Mouse (Mus musculus) heart, adult 9 months (tissue): Measurements from ENCODE around the gene Cacng7.
"Not testable (repeated sequence)": the region's sequence is repeated elsewhere in the genome, so short reads cannot be mapped to it uniquely, and the experiment has no call there.

Experiments
- DNase-seq, 2 experiments: peaks; one replicate each; pipeline ENCODE4 v3.0.0; 2022; ENCODE audit warnings: low spot score in 2 of 2

Gene Cacng7

GRCm38 (mm10) chr7:3332619-3333521 is at the start of gene Cacng7:
Gene Cacng7 (plus strand): TSS chr7:3332955.
- DNase-seq = peak in 1 of 2 experiments; percentile 16

- no peak for DNase-seq
Observed at GRCm38 (mm10) chr7:3283081-3283875, 49.5 kb upstream of the Cacng7 start.

- DNase-seq = no peak
Observed at GRCm38 (mm10) chr7:3284604-3285003, 48.2 kb upstream of the Cacng7 start.

- no peak for DNase-seq
Observed at GRCm38 (mm10) chr7:3286036-3286435, 46.7 kb upstream of the Cacng7 start.

GRCm38 (mm10) chr7:3287186-3287585 is 45.6 kb upstream of the Cacng7 start:
- no peak for DNase-seq

- DNase-seq = peak; percentile 87 to 89
Observed at GRCm38 (mm10) chr7:3288976-3289970, 43.5 kb upstream of the Cacng7 start, which contains the start of the genes Myadm and Prkcg. Gene Myadm (plus strand): TSS chr7:3289080. Gene Prkcg (plus strand): TSS chr7:3289179.

- peak; percentile 99 for DNase-seq
Observed at GRCm38 (mm10) chr7:3290257-3291033, 42.3 kb upstream of the Cacng7 start.

GRCm38 (mm10) chr7:3291197-3291596 is 41.6 kb upstream of the Cacng7 start:
- peak; percentile 67 to 76 for DNase-seq

GRCm38 (mm10) chr7:3291764-3292163 is 41.0 kb upstream of the Cacng7 start:
- no peak for DNase-seq

GRCm38 (mm10) chr7:3292271-3292670 is 40.5 kb upstream of the Cacng7 start:
- DNase-seq = not testable (repeated sequence)

- DNase-seq = peak; percentile 99
Observed at GRCm38 (mm10) chr7:3292791-3293190, 40.0 kb upstream of the Cacng7 start.

GRCm38 (mm10) chr7:3294794-3295193 is 38.0 kb upstream of the Cacng7 start:
- no peak for DNase-seq

GRCm38 (mm10) chr7:3295321-3296110 is 37.2 kb upstream of the Cacng7 start:
- no peak for DNase-seq

GRCm38 (mm10) chr7:3296711-3297110 is 36.0 kb upstream of the Cacng7 start:
- DNase-seq = no peak

- DNase-seq = no peak
Observed at GRCm38 (mm10) chr7:3299941-3300617, 32.7 kb upstream of the Cacng7 start.

- DNase-seq = no peak
Observed at GRCm38 (mm10) chr7:3300891-3301627, 31.7 kb upstream of the Cacng7 start.

GRCm38 (mm10) chr7:3301628-3302555 is 30.9 kb upstream of the Cacng7 start:
- peak; percentile 56 to 68 for DNase-seq
